Mouse (Mus musculus): ENCODE results near the gene Kpnb1. TPM values are rescaled to one million over a fixed set of nuclear protein-coding genes. Genes with fewer than 3 reads are reported as not detected.

Kpnb1 gene
- polyA plus RNA-seq, 1 experiment from 2014 or later: 116 TPM

Small RNA genes lying within 50 kb of the gene (microRNA-seq; reads per million reads assigned to microRNA genes)
- 0.57 reads per million for gene Mir7235

Other genes starting within 250 kb of the Kpnb1 start
- gene Pnpo, start 243.9 kb downstream of the Kpnb1 start, polyA plus RNA-seq (2014; fragmentation: Nextera tagmentation; extraction: Ambion mirVana): 23.1 and 24.4 TPM in 2 replicates
- gene Sp2, start 204.9 kb downstream of the Kpnb1 start, polyA plus RNA-seq (2014; fragmentation: Nextera tagmentation; extraction: Ambion mirVana): 22.2 and 26.3 TPM in 2 replicates
- not detected in 2 replicates for gene Sp6, start 174.5 kb downstream of the Kpnb1 start, polyA plus RNA-seq (2014; fragmentation: Nextera tagmentation; extraction: Ambion mirVana)
- gene Scrn2, start 157.9 kb downstream of the Kpnb1 start, polyA plus RNA-seq (2014; fragmentation: Nextera tagmentation; extraction: Ambion mirVana): 21.3 and 22.1 TPM in 2 replicates
- 2.7 TPM in 2 replicates for gene Lrrc46, start 146.5 kb downstream of the Kpnb1 start, polyA plus RNA-seq (2014; fragmentation: Nextera tagmentation; extraction: Ambion mirVana)
- 71.0 and 72.2 TPM in 2 replicates for gene Mrpl10, start 146.3 kb downstream of the Kpnb1 start, polyA plus RNA-seq (2014; fragmentation: Nextera tagmentation; extraction: Ambion mirVana)
- 4.2 and 4.8 TPM in 2 replicates for gene Osbpl7, start 137.3 kb downstream of the Kpnb1 start, polyA plus RNA-seq (2014; fragmentation: Nextera tagmentation; extraction: Ambion mirVana)
- gene Tbx21, start 72.5 kb downstream of the Kpnb1 start, polyA plus RNA-seq (2014; fragmentation: Nextera tagmentation; extraction: Ambion mirVana): 0.12 and 0.14 TPM in 2 replicates
- gene Tbkbp1, start 36.4 kb downstream of the Kpnb1 start, polyA plus RNA-seq (2014; fragmentation: Nextera tagmentation; extraction: Ambion mirVana): 2.8 and 3.6 TPM in 2 replicates
- gene Npepps, start 92.8 kb upstream of the Kpnb1 start, polyA plus RNA-seq (2014; fragmentation: Nextera tagmentation; extraction: Ambion mirVana): 92.6 and 101 TPM in 2 replicates
- gene Mrpl45, start 127.8 kb upstream of the Kpnb1 start, polyA plus RNA-seq (2014; fragmentation: Nextera tagmentation; extraction: Ambion mirVana): 56.6 and 58.9 TPM in 2 replicates
- gene Gpr179, start 164.2 kb upstream of the Kpnb1 start, polyA plus RNA-seq (2014; fragmentation: Nextera tagmentation; extraction: Ambion mirVana): 0.03 TPM in 1 of 2 replicates, not detected in the other
- 3.4 and 3.7 TPM in 2 replicates for gene Socs7, start 174.7 kb upstream of the Kpnb1 start, polyA plus RNA-seq (2014; fragmentation: Nextera tagmentation; extraction: Ambion mirVana)
- gene Arhgap23, start 227.7 kb upstream of the Kpnb1 start, polyA plus RNA-seq (2014; fragmentation: Nextera tagmentation; extraction: Ambion mirVana): 2.5 and 2.8 TPM in 2 replicates